Mouse (Mus musculus) olfactory bulb, adult 2 months (tissue): ENCODE measurements around the gene C1qc.

ENCODE experiments used
- CTCF ChIP-seq: fragments of 200-500 bp; IDR thresholded peaks from 2 replicates; pipeline ENCODE4 v1.5.1; 2012; ENCODE audit warnings: low read depth, mild to moderate bottlenecking, low read length, moderate library complexity; ENCODE audit not compliant: insufficient read depth
- POLR2A ChIP-seq: fragments of 200-500 bp; IDR thresholded peaks from 2 replicates; pipeline ENCODE4 v1.6.1; 2012; ENCODE audit warnings: mild to moderate bottlenecking, low read depth, low read length, moderate library complexity; ENCODE audit not compliant: insufficient read depth

DNA sequence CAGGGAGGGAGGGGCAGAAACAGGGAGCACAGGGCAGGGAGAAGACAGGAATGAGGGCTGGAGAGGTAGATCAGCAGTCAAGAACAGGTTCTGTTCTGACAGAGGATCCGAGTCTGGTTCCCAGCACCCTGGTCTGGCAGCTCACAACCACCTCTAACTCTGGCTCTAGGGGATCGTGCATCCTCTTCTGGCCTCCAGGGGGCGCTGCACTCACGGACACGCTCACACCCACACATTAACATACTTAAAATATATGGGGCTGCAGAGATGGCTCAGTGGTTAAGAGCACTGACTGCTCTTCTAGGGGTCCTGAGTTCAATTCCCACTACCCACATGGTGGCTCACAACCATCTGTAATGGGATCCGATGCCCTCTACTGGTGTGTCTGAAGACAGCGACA lies 32.8 kb downstream of the C1qc start:
- TF ChIP-seq POLR2A: no peak
- no peak for TF ChIP-seq CTCF
